Mouse (Mus musculus) heart, postnatal 10 days (tissue): ENCODE results near the gene Eefsec. TPM values are rescaled to one million over a fixed set of nuclear protein-coding genes. Genes with fewer than 3 reads are reported as not detected.

Experiments used
- DNase-seq, 2 experiments: peaks; one replicate each; pipeline ENCODE4 v3.0.0; 2021
- intact Hi-C: fragments of 180-260 bp; cut with DNase I; formaldehyde crosslinking; loops from one replicate; pipeline ENCODE4 v1.15.1; 2025
- total RNA-seq, 2 experiments: library from RNA; stranded (reverse); gene quantifications; 2 replicates each; pipeline ENCODE4 v1.2.3; 2021

Gene Eefsec
- total RNA-seq, 2 experiments from 2014 or later = 9.8 to 11.2 TPM

DNA sequence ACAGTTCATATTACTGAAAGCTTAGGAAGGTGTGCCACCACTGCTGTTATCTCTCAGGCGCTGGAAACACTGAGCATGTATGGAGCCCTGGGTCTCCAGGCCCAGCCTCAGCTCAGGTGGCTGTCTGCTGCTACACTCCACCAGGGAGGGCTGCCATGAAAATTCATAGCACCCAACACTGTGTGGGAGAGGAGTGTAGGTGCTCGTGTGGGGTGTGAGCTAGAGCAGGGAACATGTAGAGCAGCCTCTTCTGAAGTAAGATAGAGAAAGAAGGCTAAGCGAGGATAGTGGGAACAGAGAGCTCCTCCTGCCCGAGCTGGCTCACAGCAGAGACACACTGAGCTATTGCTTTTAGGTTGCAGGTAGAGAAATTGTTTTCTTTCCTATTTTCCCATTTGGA is 170.1 kb downstream of the Eefsec start:
- DNase-seq = no peak
- intact Hi-C loops = no loop called here

DNA sequence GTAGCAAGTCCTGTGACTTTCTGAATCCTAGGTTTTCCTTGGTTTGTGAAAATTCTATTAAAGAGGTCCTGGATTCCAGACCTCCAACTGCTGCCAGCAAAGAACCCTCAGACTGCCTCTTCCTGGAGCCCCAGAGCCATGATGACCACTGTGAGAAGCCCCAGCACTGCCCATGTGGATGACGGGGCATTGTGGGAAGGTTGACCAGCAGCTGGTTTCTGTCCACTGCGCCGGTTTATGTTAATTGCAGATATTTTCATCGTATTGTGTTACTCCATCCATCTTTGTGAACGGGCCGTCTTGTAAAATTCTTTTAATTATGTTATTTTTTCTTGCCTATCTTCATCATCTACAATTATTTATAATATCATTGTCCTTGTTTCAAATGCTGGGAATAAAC is 171.7 kb downstream of the Eefsec start:
- no peak for DNase-seq
- intact Hi-C loops = no loop called here

DNA sequence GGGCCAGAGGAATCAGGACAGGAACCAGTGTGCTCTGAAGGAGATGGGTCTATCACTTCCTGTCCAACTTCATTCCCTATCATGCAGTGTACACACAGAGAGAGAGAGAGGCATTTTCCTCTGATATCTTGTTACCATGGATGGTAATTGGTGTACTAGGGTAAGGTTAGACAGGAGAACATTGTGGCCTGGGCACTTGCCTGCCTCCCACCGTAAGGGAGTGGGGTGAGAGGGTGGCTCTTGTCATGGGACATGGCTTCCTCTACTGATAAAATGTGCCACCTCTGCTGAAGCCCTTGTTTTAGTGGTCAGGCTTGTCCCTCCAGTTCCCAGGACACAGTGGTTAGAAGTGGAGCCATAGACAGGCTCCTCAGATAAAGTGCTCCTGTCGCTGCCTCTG is 178.4 kb downstream of the Eefsec start:
- intact Hi-C loops = no loop called here
- no peak for DNase-seq

DNA sequence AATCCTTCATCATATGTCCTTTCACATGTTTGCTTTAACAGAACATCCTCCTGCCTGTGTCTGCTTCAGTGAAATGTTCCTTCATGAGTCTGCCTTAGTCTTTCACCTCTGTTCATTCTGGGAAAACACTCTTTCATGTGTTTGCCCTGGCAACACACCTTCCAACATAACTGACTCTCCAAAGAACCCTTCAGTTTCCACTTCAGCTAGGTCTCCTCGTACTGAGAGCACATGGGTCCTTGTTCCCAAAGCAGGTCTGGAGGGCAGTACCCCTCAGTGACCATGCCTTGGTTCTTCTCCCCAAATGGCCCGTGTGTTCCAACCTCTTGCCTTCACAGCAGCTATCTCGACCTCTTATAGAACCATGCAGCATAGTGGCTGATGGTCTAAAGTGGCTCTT is 179.3 kb downstream of the Eefsec start:
- no peak for DNase-seq
- intact Hi-C loops = no loop called here

DNA sequence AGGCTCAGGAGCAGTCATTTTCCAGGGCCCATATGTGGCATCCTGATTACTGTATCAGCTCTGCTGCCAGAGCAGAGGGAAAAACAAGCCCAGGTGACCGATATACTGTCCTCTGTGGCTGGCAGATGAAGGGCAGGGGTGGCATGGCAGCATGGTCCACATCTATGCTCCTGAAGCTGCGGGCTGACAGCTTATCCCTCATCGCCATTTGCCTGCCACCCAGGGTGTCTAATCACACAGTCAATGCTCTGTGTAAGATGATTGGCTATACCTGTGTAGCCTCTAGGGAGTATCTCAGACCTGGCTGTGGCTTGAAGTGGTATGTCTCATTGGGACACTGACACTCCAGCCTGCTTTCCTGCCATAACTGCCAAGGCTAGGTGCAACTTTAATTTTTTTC is 180.3 kb downstream of the Eefsec start:
- no peak for DNase-seq
- intact Hi-C loops = no loop called here

DNA sequence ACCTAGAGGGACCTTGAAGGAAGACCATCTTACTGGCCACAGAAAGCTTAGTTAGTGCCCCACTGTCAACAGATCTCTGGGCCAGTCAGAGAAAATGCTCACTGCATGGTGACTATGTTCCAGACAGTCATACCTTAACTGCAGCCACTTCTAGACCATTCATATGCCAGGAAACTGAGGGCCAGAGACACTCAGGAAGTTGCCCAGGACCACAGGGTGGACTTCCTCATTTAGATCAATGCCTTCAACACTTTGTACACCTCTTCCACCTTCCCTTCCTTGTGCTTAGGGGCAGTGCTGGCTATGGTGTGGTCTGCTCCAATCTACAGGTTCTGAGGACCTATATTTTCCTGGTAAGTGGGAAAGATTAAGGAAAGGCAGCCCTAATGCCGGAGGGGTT is 181.0 kb downstream of the Eefsec start:
- DNase-seq = no peak
- intact Hi-C loops = no loop called here

DNA sequence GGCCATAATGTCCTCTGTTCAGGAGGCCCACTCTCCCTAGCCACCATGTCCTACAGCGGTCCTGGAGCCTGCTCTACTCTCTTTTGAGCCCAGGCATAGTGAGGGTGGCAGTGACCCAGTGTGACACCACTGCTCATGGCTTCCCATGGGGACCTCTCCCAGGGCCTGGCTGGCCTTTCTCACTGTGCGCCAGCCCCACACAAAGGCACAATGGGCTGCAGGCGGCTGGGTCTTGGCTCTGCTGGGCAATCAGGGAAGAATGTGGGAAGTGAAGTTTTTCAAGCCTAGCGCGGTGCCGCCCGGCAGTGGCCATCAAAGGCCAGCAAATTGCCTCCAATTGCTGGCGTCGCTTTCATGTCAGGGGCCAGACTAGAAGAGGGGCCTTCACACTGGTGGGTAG is 184.2 kb downstream of the Eefsec start:
- DNase-seq = no peak
- intact Hi-C loops = no loop called here

DNA sequence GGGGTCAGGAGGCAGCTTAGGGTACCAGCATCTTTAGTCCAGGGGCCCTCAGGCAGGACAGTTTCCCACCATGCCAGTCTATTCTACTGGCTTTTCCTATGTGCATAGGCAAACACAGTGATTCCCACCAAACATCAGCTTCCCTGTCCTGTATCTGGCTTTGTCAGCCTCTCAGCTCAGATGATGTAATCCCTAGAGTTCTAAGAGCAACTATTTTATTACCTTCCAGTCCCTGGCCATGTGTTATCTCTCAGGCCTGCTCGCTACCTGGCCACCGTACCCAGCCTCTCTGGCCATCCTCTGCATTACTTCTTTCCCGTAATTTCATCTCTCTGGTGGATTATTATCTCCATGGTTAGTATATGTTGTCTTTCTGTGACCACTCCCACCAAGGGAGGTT is 185.7 kb downstream of the Eefsec start:
- intact Hi-C loops = no loop called here
- DNase-seq = no peak

DNA sequence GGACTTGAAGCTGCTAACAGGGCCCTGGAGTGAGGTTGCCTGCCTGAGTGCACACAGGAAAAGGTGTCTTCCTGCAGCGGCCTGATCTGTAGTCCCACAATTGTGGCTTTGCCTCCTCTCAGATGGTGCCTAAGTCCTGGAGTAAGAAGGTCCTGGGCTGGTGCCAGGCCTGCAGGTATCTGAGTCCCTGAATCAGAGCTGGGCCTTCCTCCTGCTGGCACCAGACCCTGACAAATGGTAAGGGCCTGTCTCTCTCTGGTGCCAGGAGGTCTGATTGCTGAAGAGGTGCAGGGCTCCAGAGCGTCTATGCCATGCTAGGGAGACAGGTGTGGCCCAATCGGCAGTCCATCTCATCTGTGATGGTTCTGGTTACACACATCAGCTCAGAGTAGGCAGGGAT is 186.7 kb downstream of the Eefsec start:
- intact Hi-C loops = no loop called here

DNA sequence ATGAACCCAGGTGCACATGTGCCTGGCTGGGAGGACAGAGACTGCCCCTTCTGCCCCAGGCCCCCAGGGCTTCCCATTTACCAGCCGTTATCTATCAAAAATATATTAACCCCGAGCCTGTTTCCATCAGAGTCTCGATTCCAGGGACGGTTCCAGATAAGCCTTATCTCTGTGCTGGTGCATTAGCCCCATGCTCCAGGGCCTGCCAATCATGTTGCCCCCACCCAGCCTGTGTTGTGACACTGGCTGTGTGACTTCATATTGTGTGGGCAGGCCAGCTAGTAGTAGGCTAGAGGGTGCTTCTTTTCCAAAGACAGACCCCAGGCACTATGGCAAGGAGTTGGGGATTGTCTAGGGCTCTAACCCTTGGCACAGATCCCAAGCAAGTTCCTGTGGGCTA is 190.9 kb downstream of the Eefsec start:
- intact Hi-C loops = no loop called here
- DNase-seq = no peak

More for the DNA sequence above, 186.7 kb downstream of the Eefsec start:
- DNase-seq = no peak

DNA sequence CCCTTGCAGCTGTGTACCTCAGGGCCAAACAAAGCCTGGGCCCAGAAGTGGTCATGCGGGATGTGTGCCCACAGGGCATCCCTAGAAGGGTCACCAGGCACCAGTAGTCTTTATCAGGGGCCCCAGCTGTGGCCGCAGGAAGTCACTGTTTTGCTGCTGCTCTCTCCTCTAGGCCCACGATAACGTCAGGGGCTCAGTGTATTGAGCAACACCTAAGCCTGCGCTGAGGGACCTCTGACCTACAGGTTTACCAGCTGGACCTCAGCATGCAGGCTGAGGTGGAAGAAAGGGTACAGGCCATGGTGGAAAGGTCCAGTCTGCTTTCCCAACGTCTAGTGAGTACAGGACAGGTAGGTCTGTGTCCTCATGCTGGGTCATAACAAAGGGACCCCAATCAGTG is 192.3 kb downstream of the Eefsec start:
- no peak for DNase-seq
- intact Hi-C loops = no loop called here

DNA sequence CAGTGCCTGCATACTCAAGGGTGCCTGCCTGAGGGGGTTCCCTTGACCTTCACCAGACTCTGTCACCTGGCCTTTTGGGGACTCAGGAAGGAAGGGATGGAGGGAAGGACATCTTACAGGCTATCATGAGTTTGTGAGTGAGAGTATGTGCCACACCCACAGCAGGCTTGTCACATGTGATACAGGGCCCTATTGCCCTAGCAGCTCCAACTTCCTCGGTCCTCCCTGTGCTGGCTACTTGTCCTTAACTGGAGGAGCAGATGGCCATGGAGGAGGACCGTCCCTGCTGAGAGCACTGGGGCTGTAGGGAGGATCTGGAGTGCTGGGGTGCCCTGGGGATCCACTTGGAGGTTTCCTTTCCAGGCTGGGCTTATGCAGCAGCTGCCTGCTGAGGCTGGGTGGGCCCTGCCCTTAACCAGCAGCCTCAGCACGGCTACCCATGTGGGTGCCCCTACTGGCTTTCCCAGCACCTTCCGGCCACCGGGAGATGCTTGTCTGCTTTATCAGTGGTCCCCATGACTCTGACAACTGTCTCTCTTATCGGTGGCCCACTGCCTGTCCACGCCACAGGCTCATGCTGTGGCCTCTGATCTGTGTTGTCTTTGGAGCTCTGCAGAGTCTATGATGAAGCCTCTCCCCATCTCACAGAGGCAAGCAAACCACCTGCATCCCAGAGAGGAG is 194.4 kb downstream of the Eefsec start:
- intact Hi-C loops = no loop called here
- no peak for DNase-seq

DNA sequence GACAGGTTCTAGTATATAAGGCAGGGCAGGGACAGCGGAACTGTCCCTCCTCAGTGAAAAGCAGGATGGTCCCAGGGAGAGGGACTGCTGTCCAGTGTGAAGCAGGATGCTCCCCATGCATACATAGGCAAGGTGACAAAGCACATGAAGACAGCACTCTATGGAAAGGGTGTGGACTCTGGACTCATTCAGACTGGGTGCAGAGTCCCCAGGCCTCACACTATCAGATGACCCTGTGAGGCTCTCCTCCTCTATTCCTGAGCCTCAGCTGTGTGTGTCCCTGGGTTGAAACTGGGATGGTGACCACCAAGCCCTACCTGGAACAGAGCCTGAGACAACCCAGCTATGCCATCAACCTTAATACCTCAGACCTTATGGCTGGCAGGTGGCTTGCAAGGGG is 194.9 kb downstream of the Eefsec start:
- intact Hi-C loops = no loop called here
- no peak for DNase-seq

DNA sequence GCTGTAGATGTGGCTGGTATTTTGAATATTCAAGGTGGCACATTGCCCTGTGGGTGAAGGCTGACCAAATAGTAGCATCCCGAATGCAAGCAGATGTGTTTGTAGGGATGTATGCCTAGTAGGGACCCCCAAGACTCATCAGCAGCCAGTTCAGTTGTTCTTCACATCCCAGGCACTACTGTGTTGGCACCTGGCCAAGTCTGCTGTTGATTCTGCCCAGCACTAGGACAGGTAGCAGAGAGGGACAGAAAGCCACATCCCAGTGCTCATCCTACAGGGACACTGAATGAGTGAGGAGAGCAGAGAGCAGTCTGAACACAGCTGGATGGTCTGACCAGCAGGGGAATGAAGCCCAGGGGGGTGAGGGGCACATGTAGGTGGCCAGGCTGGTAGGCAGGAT is 197.1 kb downstream of the Eefsec start:
- intact Hi-C loops = no loop called here
- DNase-seq = peak in 1 of 2 experiments; percentile 9

DNA sequence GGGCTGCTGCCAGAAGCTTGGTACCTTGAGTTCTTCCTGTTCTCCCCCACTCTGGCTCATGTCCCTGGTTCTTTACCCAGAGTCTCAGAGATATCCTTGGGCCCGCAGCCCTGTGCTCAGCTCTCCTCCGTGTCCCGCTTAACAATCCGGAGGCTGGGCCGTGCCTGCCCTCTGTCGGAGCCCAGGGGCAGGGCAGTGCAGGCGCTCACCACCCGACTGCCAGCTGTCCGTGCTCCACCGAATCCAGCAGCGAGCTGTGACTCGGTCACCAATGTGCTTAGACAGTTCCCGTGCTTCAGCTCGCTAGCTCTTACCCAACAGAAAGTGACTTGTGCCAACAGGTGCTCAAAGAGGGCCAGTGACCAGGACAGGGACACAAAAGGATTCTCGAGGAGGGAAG is 203.7 kb downstream of the Eefsec start:
- intact Hi-C loops = loop anchor here (1.0 to 5.0 kb wide), 3 partner anchors 53 to 190 kb away; no protein-coding TSS in a partner anchor

DNA sequence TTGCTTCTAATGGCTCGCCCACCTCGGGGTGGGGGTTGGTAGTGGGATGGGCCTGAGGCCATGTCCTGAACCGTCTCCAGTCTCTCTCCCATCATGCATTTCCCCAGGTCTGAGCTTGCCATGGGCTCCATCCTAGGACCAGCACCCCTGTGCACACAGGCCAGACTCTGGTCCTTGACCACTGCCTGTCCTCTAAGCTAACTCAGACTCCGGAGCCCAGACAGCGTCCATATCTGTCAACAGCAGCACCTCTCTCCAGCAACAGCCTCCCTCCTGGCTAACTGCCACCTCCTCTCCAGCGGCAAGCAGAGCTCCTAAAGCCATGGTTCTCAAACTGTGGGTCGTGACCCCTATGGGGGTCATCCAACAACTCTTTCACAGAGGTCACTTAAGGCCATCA is 209.8 kb downstream of the Eefsec start:
- intact Hi-C loops = no loop called here
- peak; percentile 40 to 53 for DNase-seq

More for the DNA sequence above, 203.7 kb downstream of the Eefsec start:
- peak; percentile 62 to 70 for DNase-seq

DNA sequence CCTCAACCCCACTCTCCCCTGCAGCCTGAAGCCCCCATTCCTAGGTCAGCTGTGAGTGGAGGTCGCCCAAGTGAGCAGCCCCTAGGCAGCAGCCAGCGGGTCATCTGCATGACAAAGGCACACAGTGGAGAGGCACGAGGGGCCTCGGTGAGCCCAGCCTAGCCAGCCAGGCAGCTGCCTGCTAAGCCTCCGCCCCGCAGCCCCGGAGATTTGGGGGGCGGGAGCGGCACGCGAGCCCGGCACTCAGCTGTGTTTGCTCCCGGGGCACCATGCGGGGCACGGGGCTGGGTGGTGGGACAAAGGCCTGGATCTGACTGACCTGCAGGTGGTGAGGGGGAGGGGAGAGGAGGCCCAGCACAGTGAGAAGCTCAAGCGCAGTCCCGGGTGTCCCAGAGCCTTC is 210.4 kb downstream of the Eefsec start:
- intact Hi-C loops = no loop called here
- DNase-seq = no peak

DNA sequence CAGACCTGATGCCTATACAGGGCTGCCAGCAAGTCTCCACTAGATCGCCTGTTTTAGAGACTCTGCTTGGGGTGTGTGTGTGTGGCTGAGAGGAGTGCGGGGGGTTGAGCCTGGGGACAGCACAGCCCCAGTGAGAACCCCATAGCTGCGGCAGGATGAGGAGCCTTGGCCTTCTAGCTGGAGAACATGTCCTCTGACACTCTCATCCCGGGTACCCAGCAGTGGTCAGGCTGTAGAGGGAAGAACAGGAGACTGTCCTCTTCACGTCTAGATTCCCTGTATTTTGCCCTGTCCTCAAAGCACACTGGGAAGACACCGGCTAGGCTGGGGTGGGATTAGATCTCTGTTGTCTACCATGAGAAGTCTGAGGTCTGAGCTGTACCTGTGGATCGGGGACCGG is 210.9 kb downstream of the Eefsec start:
- intact Hi-C loops = no loop called here
- DNase-seq = no peak

DNA sequence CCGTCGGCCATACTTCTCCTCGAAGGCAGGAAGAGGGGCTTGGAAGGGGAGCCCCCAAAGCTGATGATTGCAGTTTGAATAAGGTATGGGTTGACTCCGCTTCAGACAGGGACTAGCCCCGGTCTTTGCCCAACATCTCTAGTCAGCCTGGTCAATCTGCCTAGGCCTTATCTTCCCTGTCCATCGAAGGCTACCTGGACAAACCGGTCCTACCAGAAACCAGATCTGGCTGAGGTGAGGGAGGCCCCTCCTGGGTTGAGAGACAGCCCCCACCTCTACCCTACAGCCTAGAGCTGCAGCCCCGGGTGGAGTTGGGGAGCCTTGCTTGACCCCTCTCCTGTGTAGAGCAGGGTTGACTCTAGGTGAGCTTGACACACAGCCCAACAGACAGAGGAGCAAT is 212.3 kb downstream of the Eefsec start:
- intact Hi-C loops = no loop called here
- DNase-seq = no peak

DNA sequence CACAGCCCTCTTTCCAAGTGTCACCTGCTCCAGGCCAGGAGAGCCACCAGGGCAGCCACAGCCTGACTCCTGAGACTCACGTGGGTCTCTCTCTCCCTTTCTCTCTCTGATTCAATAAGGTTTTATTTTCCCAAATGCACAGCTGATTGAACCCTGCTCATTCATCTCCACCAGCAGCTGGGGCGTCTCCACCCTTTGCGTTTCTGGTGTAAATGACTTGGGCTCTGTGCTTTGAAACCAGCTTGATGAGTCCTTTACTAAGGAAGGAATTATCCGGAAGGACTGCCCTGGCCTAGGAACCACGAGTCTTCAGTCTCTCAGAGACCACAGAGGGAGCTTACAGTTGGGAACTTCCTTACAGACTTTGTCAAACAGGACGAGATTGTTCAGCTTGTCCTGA is 214.1 kb downstream of the Eefsec start:
- DNase-seq = no peak
- intact Hi-C loops = no loop called here

DNA sequence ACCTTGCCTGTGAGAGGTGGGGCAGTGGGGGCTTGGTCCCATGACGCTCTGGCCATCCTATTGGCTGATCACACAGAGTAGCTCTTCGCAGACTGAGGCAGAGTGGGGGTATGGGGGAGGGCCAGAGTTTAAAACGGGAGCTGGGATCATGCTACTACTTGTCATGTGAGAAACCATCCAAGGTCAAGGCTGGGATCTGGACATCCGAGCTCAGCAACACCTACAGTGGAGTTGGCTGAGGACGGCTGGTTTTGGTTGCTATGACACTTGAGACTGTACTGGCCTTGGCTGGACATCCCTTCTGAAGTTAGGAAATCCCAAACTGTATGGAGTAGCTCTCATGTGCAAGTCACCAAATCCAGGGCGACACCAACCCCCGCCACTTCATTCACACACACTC is 214.5 kb downstream of the Eefsec start:
- intact Hi-C loops = no loop called here
- DNase-seq = no peak

DNA sequence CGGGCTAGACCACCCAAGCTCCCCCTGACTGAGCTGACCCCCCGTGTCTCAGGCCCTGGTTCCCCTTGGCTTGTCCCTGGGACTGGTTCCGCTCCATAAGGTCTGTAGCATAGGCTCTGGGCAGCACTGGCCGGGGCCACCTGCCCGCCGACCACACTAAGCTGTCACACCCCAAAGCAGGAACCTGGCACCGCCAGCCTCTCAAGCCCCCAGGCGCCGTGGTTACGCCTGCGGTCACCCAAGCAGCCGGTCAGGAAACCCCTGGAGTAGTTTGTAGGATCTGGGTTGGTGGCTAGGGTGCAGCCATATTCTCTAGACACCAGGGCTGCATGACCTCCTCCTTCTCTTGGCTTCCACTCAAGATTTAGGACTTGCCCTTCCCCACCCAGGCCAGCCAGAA is 217.1 kb downstream of the Eefsec start:
- intact Hi-C loops = no loop called here
- no peak for DNase-seq

DNA sequence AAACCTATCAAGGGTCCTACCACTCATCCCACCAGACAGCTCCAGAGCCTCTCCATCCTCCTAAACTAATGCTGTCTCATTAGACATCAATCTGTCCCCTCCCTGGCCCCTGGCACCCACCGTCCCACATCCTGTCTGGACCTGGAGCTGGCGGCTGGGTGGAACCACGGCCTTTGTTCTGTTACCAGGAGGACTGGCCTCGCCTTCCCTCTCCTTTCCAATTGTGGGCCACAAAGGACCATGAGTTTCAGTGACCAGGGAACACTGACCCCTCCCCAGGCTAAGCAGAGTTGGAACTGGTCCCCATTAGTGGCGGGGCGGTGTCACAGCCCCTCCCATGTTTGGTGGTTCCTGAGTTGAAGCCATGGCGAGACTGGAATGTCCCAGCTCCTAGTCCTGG is 218.8 kb downstream of the Eefsec start:
- DNase-seq = peak in 1 of 2 experiments; percentile 4

More for the DNA sequence above, 218.8 kb downstream of the Eefsec start:
- intact Hi-C loops = no loop called here
